Mouse (Mus musculus) 3T3-L1 (cell line): ENCODE data around the gene Slc9a7.

Source experiments
- DNase-seq: peaks from one replicate; pipeline ENCODE4 v3.0.0-alpha.2; 2015; ENCODE audit warnings: low read depth, low spot score

Gene Slc9a7

DNA sequence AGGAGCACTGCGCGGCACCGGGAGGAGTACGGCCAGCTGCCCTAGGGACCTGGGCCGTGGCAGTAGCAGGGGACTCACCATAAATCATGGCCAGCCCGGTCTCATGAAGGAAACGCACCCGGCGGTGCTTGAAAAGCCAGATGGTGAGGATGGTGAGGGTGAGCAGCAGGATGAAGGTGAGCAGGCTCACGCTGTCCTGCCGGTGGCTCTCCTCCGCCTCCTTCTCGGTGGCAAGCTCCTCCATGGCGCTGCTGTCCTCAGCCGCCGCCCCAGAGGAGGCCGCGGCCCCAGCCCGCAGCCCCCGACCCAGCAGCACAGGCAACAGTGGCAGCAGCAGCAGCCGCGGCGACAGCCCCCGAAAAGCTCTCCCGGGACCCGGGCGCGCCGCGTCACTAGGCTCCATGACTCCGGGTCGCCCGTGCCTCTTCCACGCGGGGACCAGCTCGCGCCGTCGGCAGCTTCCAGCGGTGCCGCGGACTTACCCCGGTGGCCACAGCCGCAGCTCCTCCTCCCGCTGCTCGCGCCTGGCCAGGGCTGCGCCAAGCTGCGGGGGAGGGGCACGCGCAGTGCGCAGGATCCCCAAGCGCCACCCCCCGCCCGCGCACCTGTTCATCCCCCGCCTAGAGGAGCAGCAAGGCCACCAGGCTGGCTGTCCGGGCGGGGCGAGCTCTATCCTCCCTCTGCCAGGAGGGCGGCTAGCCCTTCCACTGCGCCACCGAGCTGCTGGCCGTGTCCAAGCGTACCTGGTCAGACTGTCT, at the start of gene Slc9a7:
Gene Slc9a7, minus strand, starts transcription at position 526 of the 758 bp plus-strand sequence.
- no peak for DNase-seq

DNA sequence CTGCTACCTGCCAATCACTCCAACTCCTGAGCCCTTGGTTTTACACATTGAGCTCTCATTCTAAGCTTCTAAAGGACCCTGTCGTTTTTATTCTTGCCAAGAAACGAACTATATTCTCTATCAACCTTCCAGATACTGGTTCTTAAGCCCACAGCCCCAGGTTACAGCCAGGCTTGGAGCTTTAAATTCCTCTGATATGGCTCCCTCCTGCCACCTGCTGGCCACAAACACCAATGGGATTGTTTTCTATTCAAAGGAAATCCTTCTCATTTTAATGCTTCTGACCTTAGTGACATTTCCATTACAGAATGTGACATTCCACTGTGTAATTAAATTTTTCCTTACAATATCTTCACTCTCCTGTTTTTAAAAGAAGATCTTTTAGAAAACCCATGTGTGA, 44.1 kb upstream of the Slc9a7 start:
- peak; percentile 56 for DNase-seq

DNA sequence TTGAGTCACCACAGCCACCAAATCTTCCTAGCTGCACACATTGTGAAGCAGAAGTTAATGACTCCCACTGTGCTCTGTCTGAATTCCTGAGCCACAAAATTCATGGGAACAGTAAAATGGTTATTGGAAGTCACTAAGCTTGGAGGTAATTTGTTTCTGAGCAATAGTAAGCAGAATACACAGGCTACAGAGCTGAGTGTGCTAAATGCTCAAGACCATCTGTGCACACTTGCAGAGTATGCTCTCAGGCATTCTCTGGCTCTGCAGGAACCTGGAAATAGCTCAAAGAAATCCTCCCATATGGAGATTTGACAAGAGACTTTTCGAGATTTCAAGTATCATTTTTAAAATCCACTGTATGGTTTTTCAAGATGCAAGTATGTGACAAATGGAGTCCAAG, 41.1 kb upstream of the Slc9a7 start:
- no peak for DNase-seq

DNA sequence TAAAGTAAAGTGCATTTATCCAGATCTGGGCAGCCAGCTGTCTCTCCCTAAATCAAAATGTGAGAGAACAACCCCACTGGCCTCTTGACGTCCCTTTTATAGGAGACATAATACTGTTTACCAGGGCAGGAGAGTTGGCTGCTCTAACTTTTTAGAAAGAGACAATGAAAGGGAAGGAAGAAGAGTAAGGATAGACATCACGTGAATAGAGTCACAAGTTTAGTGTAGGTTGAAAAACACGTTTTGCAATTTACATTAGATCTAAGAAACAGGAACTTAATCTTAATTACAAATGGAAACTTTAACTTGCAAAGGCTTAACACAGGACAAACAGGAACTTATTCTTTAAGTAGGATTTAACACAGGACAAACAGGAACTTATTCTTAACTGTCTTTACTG, 15.6 kb upstream of the Slc9a7 start:
- DNase-seq: no peak

DNA sequence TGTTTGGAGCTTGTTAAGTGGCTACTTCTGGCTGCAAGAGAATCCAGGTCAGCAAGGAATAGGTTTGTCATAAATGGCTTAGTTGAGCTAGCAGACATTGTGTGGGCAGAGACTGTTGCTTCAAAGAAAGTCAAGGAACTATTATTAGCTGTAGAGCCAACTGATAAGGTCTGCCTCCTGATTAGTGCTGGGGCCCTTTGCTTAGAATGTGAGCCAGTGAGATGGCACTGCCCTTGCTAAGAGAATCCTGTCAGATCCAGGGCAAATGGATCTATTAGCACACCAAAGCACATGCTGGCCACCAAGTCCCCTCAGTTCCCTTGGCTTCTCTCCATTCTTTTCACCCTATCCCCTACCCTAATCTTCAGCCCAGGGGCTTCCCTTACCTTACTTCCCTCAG, 14.3 kb upstream of the Slc9a7 start:
- no peak for DNase-seq

DNA sequence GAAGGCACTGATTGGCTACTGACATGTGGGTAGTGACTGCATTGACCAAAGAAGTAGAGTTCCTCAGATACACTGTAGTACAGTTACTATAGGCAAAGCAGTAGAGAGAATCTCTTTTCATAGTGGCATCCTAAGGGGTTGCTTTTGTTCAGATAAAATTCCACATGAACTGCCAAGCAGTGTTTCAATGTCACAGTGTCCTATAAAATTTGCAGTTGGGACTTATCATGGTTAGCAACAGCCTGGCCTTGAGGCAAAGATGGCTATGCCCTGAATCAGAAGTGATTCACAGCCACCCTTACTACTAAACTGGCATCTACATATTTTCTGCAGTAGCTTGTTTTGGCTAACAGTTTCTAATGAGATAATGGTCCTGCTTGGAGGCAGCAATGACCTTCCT, 11.7 kb upstream of the Slc9a7 start:
- DNase-seq: peak; percentile 3

DNA sequence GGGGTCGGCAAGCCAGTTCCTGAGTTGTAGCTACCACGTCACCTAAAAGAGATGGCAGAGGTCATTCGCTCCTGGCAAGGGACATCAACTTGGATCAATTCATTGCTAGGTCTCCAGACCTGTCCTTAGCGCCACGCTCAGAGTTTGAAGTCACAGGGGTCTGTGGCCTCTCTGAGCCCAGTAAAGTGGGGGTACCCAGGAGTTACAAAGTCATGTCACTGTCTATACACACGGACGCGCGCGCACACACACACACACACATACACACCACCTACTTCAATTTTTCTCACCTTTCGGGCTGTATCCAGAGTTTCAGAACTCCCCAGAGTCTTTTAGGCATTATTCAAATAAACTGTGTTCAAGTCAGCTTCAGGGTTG, 422 bp upstream of the Slc9a7 start:
- no peak for DNase-seq

DNA sequence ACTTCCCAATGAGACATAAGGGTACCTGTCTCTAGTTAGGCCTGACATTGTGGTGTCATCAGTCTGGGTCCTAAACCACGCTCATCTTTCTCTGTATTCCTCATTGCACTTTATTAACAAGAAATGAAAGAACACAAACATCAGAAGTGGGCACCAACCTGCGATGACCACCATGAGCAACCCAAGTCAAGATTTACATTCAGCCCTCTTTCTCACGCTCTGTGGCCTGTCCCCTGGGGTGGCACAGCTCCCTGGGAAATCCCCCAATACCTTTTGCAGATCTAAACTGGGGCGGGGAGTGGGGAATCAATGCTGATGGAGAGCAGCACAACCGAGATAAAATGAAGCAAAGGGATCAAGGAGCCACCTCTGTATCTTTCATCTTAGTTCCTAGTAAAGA, 892 bp downstream of the Slc9a7 start:
- no peak for DNase-seq

DNA sequence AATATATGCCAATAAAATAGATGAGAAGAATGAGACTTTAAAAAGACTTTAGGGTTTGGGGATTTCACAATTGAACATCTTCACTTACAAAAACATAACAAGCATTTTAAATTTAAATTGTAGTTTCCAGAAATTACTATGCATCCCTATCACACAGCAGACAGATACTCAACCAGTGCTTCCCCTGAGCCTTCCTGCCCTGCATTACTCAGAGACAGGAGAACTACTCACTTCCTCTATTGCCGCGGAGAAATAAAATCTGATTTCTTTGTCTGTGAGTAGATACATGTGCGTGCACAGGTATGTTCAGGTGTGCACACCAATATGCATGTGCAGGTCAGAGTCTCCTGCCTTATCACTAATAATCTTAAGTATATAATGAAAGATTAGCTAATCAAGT, 2.9 kb downstream of the Slc9a7 start:
- no peak for DNase-seq

DNA sequence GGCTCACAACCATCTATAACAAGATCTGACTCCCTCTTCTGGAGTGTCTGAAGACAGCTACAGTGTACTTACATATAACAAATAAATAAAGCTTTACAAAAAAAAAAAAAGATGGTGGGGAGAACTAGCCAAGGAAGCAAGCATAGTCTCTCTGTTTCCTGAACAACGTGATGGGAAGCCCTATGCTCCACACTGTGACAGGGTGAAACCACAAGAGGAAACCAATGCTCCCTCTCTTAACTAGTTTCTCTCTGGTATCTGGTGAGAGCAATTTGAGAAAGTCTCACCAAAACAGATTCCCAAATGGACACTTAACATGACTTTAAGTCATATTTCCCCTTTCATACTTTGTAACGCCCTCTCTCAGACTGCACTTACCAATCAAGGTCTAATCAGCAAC, 5.4 kb downstream of the Slc9a7 start:
- DNase-seq: no peak

DNA sequence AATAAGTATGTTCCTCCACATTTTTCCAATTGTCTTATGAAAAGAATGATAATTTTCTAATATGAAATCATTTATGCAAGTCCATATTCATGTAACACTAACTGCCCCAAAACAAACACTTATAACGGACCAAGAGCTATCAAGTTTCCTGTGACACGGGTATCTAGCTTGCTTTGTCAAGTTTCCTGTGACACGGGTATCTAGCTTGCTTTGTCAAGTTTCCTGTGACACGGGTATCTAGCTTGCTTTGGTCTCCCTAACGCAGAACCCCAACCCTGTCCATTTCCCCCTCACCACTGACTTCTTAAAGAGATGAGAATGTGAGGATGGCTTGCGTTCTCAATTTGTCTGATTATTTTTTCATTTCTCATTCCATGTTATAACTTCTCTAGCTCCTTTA, 12.2 kb downstream of the Slc9a7 start:
- no peak for DNase-seq

DNA sequence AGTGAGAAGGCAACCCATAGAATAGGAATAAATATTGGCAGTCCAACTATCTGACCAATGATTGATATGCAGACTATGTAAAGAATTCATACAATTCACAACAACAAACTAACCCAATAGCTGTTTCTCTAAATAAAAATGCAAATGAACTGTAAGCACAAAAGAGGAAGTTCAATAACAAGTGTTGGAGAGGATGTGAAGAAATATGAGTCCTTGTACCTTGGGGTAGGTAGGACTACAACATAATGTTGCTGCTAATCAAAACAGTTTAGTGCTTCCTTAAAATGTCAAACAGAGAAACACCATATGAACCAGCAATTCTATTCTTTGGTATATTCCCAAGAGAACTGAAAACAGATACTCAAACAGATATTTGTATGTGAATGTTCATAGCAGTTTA, 17.8 kb downstream of the Slc9a7 start:
- no peak for DNase-seq

DNA sequence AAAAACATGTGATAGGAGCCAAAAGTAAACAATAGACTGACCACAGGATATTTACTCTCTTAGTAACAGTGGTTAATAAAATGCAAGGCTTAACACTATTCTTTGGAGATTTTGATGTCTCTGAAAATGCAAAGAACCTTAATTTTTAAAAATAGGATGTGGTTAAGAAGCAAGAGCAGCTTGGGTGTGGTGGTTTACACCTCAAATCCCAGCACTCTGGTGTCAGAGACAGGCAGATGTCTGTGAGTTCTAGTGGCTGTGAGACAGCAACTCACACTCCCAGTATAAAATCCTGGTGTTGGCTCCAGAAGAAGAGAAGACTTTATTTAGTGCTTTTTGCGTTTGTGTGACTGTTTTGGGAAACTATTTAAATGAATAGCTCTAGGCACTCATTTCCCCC, 19.6 kb downstream of the Slc9a7 start:
- no peak for DNase-seq

DNA sequence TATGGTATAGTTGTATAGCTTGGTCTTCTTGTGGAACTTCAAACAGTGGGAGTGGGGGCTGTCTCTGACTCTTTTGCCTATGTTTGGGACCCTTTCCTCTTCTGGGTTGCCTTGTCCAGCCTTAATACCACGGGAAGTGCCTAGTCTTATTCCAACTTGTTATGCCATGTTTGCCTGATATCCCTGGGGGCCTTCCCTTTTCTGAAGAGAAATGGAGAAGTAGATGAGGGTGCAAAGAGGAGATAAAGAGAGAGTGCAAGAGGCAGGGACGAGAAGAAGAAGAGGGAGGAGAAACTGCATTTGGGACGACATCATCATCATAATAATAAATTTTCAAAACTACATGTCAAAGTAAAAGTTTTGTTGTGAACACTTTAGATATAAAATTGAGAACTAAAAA, 21.6 kb downstream of the Slc9a7 start:
- no peak for DNase-seq

DNA sequence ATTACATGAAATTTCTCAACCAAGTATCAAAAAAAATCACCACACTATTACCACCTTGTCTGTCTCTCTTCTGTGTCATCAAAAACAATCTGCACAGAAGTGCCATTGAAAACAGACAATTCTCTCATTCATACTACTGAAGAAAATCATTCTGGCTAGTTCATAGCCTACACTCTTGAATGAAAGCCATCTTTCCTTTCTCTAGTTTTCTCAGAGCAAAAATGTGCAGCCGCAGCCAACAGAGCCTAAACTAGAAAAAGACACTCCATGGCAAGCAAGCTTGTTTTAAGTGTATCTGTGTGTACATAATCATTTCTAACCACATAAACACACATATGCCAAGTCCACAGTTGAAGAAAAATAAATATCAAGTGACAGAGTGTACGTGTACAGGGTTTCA, 27.2 kb downstream of the Slc9a7 start:
- no peak for DNase-seq

DNA sequence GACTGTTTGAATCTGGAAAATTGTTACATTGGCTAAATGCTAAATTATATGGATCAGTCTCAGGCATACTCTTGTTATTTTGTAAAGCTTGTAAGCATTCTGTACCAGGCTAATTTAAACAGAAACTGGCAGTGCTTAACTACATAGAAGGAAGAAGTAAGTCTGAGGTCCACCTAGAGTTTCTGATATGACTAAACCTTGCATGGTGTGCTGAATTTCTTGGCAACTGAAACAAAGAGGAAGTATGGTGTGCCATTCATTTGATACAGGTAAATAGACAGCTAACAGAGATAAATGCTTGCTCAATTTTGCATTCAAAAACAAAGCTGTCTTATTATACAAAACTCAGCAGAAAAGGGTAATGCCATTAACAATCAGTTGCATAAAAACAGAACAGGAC, 63.5 kb downstream of the Slc9a7 start:
- no peak for DNase-seq

DNA sequence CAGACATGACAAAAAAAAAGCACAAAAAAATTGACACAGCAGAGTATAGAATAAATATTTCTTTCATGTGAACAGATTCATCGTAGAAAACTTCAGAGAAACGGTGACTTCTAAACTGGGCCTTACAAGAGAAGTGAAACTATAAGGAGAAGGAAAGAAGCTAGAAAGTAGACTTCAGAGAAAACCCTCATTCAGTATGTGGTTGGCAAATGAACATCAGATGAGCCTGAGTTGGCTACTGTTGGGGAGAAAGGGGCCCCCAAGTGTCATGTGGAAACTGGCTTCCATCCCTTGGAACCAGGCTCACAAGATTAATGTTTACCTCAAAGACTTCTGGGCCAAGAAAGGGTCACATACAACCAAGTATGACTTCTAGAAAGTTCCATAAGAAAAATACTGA, 70.1 kb downstream of the Slc9a7 start:
- no peak for DNase-seq

DNA sequence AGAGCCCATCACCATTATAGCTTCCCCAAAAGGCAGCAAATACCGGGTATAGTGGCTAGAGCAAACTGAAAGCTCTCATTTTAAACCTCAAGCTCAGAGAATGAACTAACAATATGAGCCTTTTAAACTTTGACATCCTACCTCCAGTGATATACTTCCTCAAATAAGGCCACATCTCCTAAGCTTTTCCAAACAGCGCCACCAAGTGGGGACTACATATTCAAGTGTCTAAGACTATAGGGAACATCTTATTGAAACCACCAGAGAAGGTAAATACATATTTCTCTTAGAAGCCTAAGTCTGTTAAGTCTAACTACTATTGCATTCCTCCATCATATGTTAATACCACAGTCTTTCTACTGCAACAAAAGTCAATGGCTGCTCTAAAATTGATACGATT, 106.0 kb downstream of the Slc9a7 start:
- DNase-seq: no peak

DNA sequence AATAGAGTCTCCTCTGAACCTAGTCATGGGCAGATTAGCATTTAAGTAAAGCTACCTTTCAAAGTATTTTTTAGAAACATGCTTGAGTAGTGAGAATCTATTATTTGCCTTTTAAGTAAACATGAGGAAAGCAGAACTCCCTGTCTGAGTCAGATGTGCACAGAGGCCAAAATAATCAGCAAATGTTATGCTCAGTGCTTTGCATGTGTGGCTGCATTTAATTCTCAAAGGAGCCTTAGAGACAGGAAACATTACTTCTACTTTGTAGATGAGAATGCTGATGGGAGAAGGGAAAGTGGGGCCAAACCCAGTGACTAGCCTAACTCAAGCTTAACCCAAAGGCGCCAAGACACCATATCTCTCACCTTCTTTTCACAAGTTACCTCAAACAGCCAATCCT, 114.8 kb downstream of the Slc9a7 start:
- DNase-seq: no peak

DNA sequence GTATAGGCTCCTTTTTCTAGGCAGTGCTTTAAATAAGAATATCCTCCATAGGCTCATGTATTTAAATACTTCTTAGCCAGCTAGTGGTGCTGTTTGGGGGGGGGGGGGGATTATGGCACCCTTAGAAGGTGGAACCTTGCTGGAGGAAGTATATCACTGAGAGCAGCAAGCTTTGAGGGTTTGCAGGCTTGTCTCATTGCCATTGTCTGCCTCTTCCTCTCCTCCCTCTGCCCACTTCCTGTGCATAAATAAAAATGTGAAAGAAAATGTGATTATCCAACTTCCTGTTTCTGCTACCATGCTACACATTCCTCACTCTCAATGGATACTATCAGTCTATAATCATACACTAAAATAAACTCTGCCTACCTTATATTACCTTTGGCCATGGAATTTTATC, 123.2 kb downstream of the Slc9a7 start:
- no peak for DNase-seq

DNA sequence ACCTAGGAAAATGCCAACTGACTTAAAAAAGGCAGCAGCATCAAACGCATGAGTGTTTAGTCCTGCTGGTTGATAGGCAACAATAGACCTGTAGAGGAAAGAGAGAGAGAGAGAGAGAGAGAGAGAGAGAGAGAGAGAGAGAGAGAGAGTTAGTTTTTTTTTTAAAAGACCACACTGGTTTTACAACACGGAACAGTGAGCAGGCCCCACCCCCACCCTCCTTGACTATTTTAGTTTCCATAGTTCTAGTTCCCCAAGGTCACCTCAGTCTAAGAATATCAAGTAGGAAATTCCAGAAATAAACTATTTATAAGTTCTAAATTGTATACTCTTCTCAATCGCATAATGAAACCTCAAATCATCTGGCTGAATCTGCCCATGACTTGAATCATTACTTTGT, 126.6 kb downstream of the Slc9a7 start:
- DNase-seq: no peak

DNA sequence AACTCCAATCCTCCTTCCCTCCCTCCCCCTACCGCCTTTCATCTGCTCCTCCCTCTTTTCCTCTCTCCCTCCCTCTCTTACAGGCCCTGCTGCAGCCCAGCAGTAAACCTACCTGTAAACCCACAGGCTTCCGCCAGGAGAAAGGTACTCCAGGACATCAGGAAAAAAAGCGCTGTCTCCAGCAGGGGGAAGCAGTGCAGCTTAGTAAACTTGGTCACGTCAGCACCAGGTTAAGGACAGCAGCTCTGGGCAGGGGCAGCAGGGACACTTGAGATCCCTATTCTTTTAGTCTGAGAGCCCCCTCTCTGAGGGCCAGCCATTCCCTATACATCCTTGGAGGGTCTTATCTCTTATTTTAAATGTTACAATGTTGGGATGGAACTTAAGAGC, 129.3 kb downstream of the Slc9a7 start:
- DNase-seq: peak; percentile 70

DNA sequence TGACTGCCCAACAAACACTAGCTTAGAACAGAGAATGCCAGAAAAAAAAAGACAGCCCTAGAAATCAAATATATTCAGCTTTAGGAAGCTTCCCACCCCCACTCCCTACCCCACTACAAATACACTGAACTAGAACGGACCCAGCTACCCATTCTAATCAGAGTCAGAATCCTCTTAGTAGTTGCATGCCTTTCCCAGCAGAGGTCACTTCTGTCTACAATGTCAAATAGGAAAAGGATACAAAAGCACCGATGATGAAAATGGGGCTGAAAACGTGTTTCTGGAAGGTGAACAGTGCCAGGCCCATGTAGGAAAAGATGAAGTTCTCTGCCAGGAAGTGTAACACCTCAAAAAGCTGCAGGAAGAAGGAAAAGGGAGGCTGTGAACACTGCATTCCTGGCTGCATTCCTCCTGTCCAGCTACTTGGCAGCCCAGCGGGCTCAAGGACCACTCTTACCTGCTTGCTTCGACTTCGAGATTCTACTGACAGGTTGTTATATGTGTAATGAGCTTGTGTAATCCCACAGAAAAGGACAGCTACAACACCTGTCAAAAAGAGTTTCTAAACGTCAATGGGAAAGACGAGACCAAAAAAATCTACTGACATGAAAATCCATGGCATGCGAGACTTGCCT, 129.8 kb downstream of the Slc9a7 start:
- DNase-seq: peak; percentile 7

DNA sequence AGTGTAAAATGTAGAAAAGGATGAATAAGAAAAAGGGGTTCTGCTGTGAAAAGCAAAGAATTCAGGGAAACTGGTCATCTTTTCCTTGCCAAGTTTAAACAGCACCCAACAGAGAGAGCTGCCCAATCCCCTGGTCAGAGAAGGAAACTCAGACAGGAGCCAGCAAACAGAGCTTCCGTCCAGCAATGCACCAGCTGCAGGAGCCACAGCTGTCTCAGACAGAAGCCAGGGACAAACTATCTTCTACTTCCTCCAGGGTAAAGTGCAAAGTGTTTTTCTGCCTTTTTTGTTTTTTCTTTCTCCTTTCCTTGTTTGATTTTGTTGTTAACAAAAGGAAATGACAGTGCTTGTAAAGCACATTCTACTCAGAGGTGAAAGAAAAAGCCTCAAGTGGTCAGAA, 131.3 kb downstream of the Slc9a7 start:
- no peak for DNase-seq
